Mouse (Mus musculus): Measurements from ENCODE around the gene Kif2c.

Kif2c gene

GRCm38 (mm10) chr4:117120445-117121414 lies 61.7 kb downstream of the Kif2c start:
- peak; percentile 91 to 97 for DNase-seq (ENCODE audit: low spot score in 2 of 2)

DNA sequence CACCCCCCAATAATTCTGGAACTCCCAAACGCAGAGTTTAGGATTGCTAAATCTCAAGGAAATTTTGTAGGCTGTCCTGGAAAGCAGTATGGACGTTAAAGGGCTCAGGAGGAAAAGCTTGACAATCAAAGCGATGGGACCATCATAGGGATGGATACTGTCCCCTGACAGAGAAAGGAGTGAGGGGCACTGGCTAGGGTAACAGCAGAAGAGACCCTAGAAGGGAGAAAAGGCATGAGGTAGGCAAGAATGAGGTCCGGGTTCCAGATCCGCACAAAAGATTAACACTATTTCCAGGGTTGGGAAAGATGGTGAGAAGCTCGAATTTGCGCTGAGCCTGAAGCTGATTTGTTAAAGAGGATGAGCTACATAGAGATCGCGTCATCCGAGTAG lies 62.4 kb downstream of the Kif2c start:
- no peak for DNase-seq (ENCODE audit: low spot score in 2 of 2)

DNA sequence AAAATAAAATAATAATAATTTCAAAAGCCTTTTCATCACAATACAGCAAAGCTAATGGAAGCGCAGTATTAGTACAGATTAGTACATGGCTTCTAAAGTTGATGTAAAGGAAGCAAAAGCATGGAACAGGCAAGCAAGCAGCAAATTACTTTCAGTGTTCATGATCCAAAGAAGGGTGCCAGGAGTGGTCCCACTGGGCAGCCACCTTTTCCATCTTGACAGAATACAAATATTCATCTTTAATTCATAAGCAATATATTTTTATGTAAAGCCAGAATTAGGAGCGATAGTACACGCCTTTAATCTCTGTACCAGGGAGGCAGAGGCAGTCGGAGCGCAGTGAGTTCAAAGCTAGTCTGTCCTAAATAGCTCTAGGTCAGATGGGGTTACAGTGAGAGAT lies 62.8 kb downstream of the Kif2c start:
- no peak for DNase-seq (ENCODE audit: low spot score in 2 of 2)

DNA sequence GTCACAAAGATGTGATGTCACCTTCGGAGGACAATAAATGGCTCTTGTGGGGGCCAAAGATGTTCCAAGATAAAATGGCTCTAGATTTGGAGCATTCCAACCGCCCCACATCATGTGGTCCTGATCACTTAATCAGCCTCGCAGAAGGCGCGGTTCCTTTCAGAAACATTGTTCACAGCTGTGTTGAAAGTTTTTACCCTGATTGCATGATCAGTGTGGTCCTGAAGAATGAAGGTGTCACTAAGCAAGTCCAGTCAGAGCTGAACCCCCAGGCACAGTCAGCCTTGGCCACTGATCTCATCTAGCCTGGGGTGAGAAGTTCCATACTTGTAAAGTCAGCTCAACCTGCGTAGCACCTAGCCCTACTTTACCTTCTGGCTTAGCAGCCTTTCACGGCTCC lies 64.5 kb downstream of the Kif2c start:
- DNase-seq (ENCODE audit: low spot score in 2 of 2): no peak

GRCm38 (mm10) chr4:117115592-117115991 lies 66.8 kb downstream of the Kif2c start:
- DNase-seq (ENCODE audit: low spot score in 2 of 2): no peak

DNA sequence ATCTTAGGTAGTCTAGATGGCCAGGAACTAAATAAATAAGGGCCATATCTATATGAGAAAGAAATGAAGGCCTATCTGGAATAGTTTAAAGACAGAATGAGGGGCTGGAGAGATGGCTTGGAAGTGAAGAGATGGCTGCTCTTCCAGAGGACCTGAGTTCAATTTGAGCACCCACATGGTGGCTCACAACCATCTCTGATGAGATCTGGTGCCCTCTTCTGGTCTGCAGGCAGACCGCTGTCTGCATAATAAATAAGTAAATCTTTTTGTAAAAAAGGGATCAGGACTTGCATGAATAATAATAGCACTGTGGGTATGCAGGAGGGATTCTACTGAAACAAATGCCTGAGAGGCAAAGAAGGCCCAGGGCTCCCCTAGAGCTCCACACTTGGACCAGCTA lies 69.2 kb downstream of the Kif2c start:
- no peak for DNase-seq (ENCODE audit: low spot score in 2 of 2)

DNA sequence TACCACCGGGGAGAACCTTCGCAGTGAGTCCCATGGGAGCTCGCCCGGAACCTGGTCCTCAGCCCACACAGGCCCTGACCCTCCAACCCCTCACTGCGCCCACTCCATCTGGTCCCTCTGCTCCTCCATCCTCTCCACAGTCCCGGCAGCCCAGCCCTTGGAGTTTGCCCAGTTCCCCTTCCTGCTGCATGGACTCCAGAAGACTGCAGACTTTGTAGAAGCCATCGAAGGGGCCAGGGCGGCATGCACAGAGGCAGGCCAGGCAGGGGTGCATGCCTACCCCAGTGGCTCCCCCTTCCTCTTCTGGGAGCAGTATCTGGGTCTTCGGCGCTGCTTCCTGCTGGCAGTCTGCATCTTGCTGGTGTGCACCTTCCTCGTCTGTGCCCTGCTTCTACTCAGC lies 71.5 kb downstream of the Kif2c start:
- no peak for DNase-seq (ENCODE audit: low spot score in 2 of 2)

DNA sequence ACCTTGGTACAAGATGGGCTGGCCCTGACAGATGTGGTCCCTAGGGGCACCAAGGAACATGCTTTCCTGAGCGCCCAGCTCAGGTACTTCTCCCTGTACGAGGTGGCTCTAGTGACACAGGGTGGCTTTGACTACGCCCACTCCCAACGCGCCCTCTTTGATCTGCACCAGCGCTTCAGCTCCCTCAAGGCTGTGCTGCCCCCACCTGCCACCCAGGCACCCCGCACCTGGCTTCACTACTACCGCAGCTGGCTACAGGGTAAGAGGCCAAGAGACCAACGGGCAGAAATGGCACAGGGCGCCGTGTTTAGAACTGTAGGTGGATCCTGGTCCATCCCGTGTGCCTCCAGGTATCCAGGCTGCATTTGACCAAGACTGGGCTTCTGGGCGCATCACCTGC lies 72.2 kb downstream of the Kif2c start:
- DNase-seq (ENCODE audit: low spot score in 2 of 2): no peak

All from urinary bladder, postnatal 36 days (tissue).